Mouse (Mus musculus) megakaryocyte, embryonic 14.5 days (primary cell): Measurements from ENCODE around the gene Smlr1.

Source experiments
- FLI1 ChIP-seq: IDR thresholded peaks from 2 replicates; pipeline ENCODE4 v1.6.1; 2012; ENCODE audit warnings: low read length, inconsistent platforms, mixed read lengths
- GATA1 ChIP-seq: IDR thresholded peaks from 3 replicates; pipeline ENCODE4 v1.6.1; 2012; ENCODE audit warnings: mixed read lengths, low read length, inconsistent platforms, borderline replicate concordance

- TF ChIP-seq GATA1 = no peak
- TF ChIP-seq FLI1 = no peak
Observed at GRCm38 (mm10) chr10:25584899-25585298, 48.8 kb upstream of the Smlr1 start.
